Mouse (Mus musculus) layer of hippocampus, postnatal 36 days (tissue): Measurements from ENCODE around the gene Dcp1b. TPM values are rescaled to one million over a fixed set of nuclear protein-coding genes. Genes with fewer than 3 reads are reported as not detected.
A peak's percentile ranks its signal among the peaks of the same experiment; 100 is the strongest.

Source experiments
- DNase-seq, 2 experiments: peaks; one replicate each; pipeline ENCODE4 v3.0.0; 2022
- total RNA-seq, 2 experiments: library from RNA; stranded (reverse); gene quantifications; 2 replicates each; pipeline ENCODE4 v1.2.3; 2021

Gene Dcp1b
- total RNA-seq, 2 experiments from 2014 or later: 16.9 to 18.6 TPM

DNA sequence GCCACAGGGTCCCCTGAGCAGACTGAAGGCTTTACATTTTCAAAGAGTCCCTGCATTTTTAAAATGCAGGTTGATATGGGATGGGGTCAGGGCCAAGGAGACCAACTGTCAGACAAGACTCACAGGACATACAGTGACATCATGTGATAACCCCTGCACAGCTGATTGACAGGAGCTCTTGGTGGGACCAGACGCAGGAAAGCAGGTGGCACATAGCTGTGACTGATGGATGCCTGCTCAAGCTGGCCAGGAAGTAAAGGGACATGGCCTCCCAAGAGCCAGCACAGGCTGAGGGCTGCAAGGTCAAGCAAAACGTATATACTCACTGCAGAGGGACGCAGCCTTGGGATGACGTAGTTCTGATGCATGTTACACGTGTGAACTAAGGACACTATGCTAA lies 60.4 kb downstream of the Dcp1b start:
- no peak for DNase-seq

DNA sequence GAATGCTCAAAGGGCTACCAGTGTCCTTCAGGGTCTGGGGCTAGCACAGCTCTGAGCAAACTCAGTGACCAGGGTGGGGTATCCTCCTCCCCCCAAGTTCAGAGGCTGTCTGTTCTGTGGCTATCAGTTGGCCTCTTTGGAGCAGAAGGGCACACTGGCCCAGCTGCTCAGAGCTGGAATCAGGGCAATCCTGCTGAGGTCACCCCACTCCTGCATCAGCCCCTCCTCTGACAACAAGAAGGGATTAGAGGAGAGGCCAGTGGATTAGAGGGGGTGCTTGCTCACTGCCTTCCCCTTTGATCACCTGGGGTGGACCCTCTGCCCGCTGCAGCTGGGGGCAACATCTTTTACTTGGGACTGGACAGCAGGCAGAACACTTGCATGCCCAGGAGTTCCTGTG lies 61.2 kb downstream of the Dcp1b start, which contains the start of gene Cacna2d4:
Gene Cacna2d4, plus strand, starts transcription at position 286 of the 400 bp plus-strand sequence.
- no peak for DNase-seq

DNA sequence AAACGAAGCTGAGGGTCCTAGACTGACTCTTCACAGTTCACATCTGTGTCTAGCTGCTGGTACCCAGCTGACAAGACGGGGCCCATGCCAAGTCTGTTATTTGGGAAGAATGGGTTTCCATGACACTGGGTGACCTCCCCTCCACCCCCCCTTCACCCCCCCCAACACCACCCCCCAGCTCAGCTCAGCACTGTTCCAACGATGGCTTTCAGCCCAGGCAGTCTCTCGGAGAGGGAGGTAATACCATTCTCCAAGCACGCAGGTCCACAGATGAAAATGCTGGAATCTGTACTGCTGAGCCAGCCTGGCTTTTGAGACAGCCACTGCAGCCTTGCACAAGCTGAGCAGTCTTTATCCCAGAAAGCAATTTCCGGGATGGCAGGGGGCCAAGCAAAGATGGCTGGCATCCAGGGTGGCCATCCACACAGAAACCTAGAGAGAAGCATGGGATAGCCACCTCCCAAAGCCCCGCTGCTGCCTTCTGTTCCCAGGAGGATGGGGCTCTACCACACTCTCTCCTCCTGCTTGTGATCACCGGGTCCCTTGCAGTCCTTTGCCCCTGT lies 62.5 kb downstream of the Dcp1b start:
- peak; percentile 65 to 75 for DNase-seq

DNA sequence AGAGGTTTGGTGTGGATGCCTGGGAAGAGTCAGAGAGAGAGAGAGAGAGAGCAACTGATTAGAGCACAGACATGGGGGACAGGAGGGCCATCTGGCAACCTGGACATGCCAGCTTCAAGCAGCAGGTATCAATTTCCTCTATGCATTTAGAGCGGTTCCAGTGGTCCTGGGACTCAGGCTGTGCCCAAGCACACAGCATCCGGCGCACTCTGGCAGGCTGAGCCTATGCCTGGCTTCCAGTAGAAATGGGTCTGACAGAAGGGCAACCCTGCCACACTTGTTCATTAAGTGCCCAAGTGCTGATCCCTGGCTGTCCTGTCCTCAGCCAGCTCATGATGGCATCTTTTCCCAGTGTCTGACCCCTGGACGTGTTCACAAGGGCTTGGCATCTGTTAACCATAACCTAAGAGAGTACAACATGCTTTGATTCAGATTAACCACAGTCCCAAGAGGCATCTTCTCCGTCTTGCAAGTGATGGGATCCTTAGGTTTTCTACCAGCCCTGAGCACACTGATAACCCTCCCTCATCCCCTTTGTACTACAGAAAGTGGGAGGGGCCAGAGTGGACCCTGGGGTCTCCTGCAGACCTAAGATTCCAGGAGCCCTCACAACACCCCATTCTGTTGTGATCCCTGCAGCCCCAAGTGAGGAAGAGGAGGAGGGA lies 64.4 kb downstream of the Dcp1b start:
- DNase-seq: no peak

DNA sequence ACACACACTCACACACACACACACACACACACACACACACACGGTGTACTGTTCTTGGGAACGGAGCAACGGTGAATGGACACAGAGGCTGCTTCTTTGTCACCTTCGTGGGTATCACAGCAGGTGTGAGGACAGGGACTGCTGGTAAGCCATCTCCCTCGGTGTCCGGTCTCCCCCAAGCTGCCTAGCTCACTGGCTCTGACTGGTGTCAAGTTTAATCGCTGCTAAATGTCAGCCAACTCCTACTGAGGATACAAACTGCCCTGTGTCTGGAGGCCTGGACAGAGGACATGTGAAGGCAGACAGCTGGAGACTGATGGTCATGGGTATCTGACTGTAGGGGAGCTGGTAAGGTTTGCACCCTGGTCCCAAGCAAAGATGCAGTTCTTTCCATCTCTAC lies 65.2 kb downstream of the Dcp1b start:
- DNase-seq: no peak

DNA sequence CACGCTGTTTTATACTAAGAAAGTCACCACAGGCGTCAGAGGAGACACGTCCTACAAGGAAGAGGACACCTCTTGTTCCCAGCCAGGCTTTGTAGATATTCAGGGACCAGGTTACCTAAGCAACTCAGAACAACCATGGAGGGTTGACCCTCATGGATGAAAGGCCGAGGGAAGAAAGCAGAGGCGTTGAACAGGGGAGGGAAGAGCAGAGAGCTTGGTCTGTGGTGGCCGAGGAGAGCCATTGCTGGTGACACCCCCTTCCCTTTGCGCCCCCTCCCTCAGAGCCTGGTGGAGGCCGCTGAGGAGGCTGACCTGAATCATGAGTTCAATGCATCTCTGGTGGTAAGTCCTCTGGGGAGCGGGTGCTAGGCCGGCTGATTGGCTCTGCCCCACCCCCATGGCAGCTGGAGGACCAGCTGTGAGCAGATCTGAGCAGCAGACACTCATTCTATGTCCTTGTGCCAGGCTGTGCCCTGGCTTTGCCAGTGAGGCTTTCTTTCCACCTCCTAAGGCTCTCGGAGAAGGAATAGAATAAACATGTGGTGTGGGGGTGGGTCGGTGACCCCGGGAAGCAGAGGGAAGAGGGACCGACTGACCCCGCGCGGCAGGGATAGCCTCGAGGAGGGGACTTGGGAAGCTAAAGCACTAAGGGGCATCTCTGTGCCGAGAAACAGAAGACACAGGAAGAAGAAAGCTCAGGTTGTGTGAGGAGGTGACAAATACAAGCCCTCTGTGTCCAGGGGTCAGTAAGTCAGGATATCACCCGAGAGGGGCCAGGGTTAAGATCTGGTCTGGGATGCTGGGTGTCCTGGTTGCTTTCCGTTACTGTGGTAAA lies 66.0 kb downstream of the Dcp1b start:
- DNase-seq: no peak

DNA sequence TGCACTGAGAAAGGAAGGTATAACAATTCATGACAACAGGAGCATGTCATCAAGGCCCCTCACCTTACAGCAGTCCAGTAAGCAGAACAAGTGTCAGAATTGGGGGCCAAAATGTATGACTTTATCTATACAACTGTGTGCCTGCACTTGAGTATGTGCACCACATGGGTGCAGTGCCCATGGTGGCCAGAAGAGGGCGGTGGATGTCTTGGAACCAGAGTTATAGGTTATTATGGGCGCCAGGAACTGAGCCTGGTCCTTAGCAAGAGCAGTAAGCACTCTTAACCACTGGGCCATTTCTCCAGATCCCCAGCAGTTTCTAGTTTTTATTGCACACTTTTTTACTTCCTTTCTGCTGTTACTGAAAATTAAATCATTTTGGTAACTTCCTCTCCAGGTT lies 71.0 kb downstream of the Dcp1b start:
- no peak for DNase-seq

DNA sequence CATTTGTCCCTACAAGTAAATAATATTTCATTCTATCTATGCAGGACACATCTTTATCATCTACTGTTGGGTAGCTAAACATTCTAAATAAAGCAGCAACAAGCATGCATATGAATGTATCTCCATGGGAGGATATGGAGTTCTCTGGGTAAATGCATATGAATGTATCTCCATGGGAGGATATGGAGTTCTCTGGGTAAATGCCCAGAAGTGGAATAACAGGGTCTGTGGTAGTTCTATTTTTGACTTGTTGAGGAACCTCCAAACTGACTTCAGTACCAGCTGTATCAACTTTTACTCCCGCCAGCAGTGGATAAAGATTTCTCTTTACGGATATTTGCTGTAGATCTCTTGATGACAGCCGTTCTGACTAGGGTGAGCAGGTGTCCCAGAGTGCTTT lies 73.5 kb downstream of the Dcp1b start:
- DNase-seq: no peak

DNA sequence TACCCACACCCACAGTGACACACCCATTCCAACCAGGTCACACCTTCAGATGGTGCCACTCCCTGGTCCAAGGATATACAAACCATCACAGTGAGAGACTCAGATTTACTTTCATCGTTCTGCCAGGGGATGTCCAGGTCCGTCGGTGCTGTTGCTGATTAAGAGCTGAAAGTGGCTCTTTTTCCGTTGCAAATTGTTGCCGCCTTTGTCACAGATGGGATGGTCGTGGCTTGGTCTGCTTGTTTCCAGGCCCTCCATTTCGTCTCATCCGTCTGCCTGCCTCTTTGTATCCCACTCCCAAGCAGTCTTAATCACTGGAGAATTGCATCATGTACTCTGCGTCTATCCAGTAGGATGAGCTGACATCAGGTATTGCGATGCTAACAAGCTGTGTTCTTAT lies 74.7 kb downstream of the Dcp1b start:
- no peak for DNase-seq

DNA sequence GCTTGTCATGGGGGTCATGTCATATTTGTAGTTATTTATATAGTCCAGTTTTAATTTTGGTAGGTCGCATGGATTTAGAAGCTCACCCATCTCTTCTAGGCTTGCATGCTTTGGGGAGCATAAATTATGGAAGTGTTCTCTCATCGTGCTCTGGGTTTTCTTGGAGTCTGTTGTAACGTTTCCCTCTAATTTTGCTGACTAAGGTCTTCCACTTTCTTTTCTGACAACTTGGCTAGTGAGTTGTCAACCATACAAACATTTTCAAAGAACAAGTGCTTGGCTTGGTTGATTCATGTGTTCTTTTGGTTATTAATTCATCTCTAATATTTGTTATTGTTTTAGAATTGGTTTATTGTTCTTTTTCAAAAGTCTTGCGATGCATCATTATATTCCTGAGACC lies 76.7 kb downstream of the Dcp1b start:
- DNase-seq: no peak

Other genes with a start within 250 kb of the Dcp1b start
- 10 to 100 TPM; 78.0 to 92.9 TPM for gene Cacna1c, start 21.2 kb downstream of the Dcp1b start, total RNA-seq
- 1 to 10 TPM in 1 of 2 experiments, under 1 TPM in 1; 0.78 to 1.4 TPM for gene Cacna2d4, start 61.3 kb downstream of the Dcp1b start, total RNA-seq
- gene Lrtm2, start 155.5 kb downstream of the Dcp1b start, total RNA-seq: 10 to 100 TPM; 40.4 to 42.8 TPM
- gene Adipor2, start 242.5 kb downstream of the Dcp1b start, total RNA-seq: 10 to 100 TPM; 36.2 to 41.5 TPM